Mouse (Mus musculus) embryonic stem cell, embryonic (primary cell): ENCODE measurements around the gene Btbd35f25.
"Not testable (repeated sequence)": the region's sequence is repeated elsewhere in the genome, so short reads cannot be mapped to it uniquely, and the experiment has no call there.

Source experiments
- CTCF ChIA-PET, 4 experiments: fragments of 300-600 bp in 2 of 4; fragments of 350-600 bp in 2 of 4; sonication (Branson Sonifier 250); formaldehyde crosslinking; loops; one replicate each; lab custom pipeline; 2022; ENCODE audit warnings: inconsistent platforms in 2 of 4; lab: Charles Lee
- POLR2A ChIA-PET, 4 experiments: fragments of 300-600 bp in 2 of 4; fragments of 350-600 bp in 2 of 4; sonication (Branson Sonifier 250); formaldehyde crosslinking; loops; one replicate each; lab custom pipeline; 2022; ENCODE audit warnings: antibody characterized with exemption in 4 of 4, inconsistent platforms in 1 of 4; lab: Charles Lee

Gene Btbd35f25

DNA sequence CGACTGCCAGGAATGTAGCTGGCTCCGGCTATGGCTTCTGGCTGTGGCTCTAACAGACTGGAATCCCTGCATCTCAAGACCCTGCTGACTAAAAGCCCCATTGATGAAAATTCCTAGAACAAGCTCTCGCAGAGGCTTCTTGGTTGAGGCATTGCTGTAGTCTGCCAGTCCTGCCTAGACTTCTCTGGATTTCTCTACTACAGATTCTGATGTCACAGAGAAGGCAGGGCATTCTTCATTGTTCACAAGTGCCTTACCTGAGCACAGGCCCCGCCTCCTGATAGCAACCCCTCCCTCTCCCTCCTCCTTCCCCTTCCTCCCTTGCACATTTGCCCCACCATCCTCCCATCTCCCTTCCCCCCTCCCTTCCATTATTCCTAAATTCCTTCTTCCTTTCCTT, at the start of gene Btbd35f25:
TSS of gene Btbd35f25 (minus strand) at position 101 of the 400 bp plus-strand sequence.
- CTCF ChIA-PET, POLR2A ChIA-PET: not testable (repeated sequence)

DNA sequence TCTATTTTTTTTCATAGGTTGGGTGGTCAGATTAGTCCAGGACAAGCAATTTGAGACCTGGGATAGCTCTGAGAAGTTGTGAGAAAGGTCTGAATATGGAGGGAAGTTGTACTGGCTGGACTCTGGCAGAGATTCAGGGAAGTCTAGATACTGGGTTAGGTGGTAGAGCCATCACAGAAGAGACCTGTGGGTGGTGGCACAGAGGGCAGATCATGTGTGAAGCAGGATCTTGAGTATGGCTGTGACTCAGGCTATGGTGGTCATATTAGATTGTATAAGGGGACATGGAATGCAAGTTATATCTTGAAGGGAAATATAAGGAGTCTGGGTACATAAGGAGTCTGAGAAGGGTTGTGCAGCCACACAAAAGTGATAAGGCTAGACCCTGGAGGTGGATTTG, 49.3 kb upstream of the Btbd35f25 start:
- CTCF ChIA-PET = no interaction called here
- POLR2A ChIA-PET = no interaction called here

DNA sequence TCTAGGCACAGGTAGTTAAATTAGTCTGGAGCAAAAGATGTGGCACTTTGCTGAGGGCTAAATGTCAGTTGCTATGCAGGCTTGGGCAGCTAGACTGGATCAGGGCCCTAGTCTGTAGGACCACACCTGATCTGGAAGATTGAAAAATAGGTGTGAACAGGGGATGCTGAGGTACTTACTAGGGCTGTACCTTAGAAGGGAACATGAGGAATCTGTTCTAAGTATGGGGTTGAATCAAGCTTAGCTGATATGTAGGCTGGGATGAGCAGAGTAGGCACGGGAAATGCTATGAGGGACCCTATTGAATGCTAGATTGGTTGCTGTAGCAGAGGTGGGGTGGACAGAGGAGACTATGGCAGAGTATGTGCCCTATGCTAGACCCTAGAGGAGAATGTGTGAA, 47.0 kb upstream of the Btbd35f25 start:
- CTCF ChIA-PET = no interaction called here
- POLR2A ChIA-PET = no interaction called here

DNA sequence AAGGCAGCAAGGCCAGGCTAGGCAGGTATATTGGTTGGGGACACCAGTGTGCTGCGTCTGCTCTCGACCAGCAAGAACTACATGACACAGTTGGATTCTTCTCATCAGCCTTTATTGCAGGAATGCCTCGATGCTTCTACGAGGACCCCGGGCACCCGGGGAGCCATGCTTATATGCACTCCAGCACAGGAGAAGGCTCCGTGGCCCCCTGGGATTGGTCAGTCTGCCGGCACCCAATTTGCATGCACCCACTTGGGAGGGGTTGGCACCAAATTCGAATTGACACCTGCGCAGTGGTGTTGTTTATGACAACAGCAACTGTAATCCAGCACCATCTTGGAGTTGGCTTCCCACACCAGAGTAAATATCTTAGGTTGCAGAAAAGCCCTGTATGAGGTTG, 28.1 kb upstream of the Btbd35f25 start:
- ChIA-PET POLR2A (no interaction called here), CTCF (no interaction called here)

DNA sequence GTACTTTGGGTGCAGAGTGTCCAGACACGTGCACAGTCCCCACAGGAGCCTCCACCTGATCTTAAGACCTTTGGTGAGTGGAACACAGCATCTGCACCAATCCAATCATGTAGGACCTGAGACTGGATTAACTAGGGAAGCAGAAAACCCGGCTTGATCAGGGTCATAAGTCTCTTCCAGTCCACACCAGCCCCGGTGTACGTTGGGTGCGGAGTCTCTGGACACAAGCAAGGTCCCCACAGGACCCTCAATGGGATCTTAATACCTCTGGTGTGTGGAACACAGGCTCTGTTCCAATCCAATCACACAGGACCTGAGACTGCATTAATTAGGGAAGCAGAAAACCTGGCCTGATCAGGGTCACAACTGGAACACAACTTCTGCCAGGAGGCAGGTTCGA, 20.0 kb upstream of the Btbd35f25 start:
- CTCF ChIA-PET = no interaction called here
- POLR2A ChIA-PET = no interaction called here
